Mouse (Mus musculus) lung, postnatal 0 days (tissue): ENCODE measurements around the gene Sltm. TPM values are rescaled to one million over a fixed set of nuclear protein-coding genes. Genes with fewer than 3 reads are reported as not detected.

Source experiments
- ATAC-seq: fragments of 200-750 bp; cut with Nextera tagmentation; 2 replicates; pipeline ENCODE4 v1.8.0; 2017; ENCODE audit warnings: moderate library complexity
- DNase-seq: peaks from one replicate; pipeline ENCODE4 v3.0.0-alpha.2; 2016; ENCODE audit warnings: low spot score
- H3K27ac ChIP-seq: fragments of 300-500 bp; sonication (generic); 2 replicates; pipeline ENCODE4 v1.5.1; 2014; ENCODE audit warnings: antibody characterized with exemption, mild to moderate bottlenecking, low read length, mixed read lengths
- H3K27me3 ChIP-seq: fragments of 300-500 bp; sonication (generic); replicated peaks from 2 replicates; pipeline ENCODE4 v1.6.1; 2014; ENCODE audit warnings: low read length, mixed read lengths; ENCODE audit not compliant: insufficient read depth
- H3K36me3 ChIP-seq: fragments of 300-500 bp; sonication (generic); 2 replicates; pipeline ENCODE4 v1.6.1; 2014; ENCODE audit warnings: low read length, mixed read lengths; ENCODE audit not compliant: insufficient read depth
- H3K4me1 ChIP-seq: fragments of 300-500 bp; sonication (generic); 2 replicates; pipeline ENCODE4 v1.6.1; 2014; ENCODE audit warnings: antibody characterized with exemption, low read depth, low read length, mixed read lengths; ENCODE audit not compliant: insufficient read depth
- H3K4me2 ChIP-seq: fragments of 300-500 bp; sonication (generic); replicated peaks from 2 replicates; pipeline ENCODE4 v1.6.1; 2014; ENCODE audit warnings: low read depth, mild to moderate bottlenecking, low read length, moderate library complexity, mixed read lengths
- H3K4me3 ChIP-seq: fragments of 300-500 bp; sonication (generic); 2 replicates; pipeline ENCODE4 v1.5.1; 2014; ENCODE audit warnings: low read depth, low read length
- H3K9ac ChIP-seq: fragments of 300-500 bp; sonication (generic); replicated peaks from 2 replicates; pipeline ENCODE4 v1.6.1; 2014; ENCODE audit warnings: low read depth, mild to moderate bottlenecking
- H3K9me3 ChIP-seq: fragments of 300-500 bp; sonication (generic); 2 replicates; pipeline ENCODE4 v1.6.1; 2016; ENCODE audit warnings: low read length, mixed read lengths
- CTCF ChIP-seq: IDR thresholded peaks from 2 replicates; pipeline ENCODE4 v1.5.1; 2016; ENCODE audit warnings: antibody characterized with exemption, mild to moderate bottlenecking
- EP300 ChIP-seq: IDR thresholded peaks from 2 replicates; pipeline ENCODE4 v1.6.1; 2016; ENCODE audit warnings: antibody characterized with exemption, mild to moderate bottlenecking, control low read depth
- WGBS: fragments of 180-500 bp; shearing (Covaris S2); extraction: QIAGEN DNeasy Blood & Tissue Kit; methylation state at CpG from one replicate; pipeline ENCODE4 v1.1.7; 2014; 5-methylcytosine and 5-hydroxymethylcytosine counted together
- polyA plus RNA-seq: library from polyadenylated mRNA; unstranded; fragments of >200 nt; fragmentation: Nextera tagmentation; extraction: Ambion mirVana; gene quantifications from 2 replicates; pipeline ENCODE4 v1.2.1, GENCODE M21; 2015

Gene Sltm
- polyA plus RNA-seq = 28.1 and 28.6 TPM in 2 replicates

DNA sequence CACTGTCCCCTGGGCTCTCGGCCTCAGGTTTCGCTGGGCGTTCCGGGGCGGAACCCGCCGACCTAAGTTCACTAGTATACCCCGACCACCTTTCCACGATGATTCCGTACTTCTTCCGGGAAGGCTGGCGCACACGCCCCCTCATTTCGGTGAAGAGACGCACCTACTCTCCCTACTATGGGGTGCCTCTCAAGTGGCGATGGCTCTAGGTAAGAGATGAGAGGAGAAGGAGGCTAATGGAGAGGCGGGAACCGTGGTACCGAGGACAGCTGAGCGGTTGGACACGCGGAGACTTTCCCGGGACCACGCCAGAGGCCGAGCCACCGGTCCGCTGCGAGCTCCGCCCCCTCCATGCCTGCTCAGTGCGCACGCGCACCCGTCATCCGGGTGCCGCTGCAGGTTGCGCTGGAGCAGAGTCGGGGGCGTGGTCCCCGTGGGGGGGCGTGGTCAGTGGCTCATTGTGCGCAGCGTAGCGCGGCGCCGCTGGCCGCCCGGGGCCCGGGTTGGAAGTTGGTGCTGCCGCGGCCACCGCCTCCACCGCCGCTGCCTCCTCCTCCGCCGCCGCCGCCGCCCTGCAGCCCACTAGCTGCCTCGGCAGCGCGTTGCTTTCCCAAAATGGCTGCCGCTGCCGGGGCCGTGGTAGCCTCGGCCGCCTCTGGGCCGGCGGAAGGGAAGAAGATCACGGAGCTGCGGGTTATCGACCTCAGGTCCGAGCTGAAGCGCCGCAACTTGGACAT lies at the start of gene Sltm:
Sltm (plus strand) TSS at position 450 of the 737 bp plus-strand sequence.
- Histone ChIP-seq H3K9me3 (no peaks in the 10 kb centered on the region), H3K36me3 (no peaks in the 10 kb centered on the region), H3K27ac (peak within 1 kb of the TSS; percentile 98), H3K4me1 (peaks cover 3% of the 10 kb centered on the region; the same call in 1 of the 2 replicates), H3K4me2 (peak within 1 kb of the TSS; percentile 83), H3K9ac (peak within 1 kb of the TSS; percentile 88), H3K4me3 (peak within 1 kb of the TSS; percentile 84), H3K27me3 (no peaks in the 10 kb centered on the region)
- 3% methylated on average over 72 of the region's 75 CpGs for WGBS
- DNase-seq (peak; percentile 98), ATAC-seq (peak; percentile 97)
- TF ChIP-seq EP300 (no peak), CTCF (no peak)

DNA sequence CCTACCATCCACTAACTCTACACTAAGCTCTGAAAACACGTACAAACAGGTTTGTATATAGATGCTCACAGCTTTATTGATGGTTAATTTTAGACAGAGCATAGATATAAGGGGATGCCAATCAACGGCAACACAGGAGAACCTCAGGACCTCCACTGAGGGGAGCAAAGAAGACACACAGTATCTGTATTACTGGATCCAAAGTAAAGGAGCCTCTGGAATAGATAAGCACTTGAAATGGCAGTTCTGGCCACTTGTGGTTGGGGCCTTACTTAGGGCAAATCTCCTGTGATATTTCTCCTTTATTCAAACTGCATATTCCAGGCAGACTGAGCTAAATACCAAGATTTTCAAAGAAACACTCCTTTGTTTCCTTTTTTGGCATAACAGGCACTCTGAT lies 49.5 kb upstream of the Sltm start:
- WGBS = 90% methylated on average over 2 of the region's 2 CpGs
- Histone ChIP-seq H3K27me3 (no peaks in the 10 kb centered on the region), H3K4me1 (no peaks in the 10 kb centered on the region), H3K4me2 (no peak overlapping the region), H3K27ac (no peak overlapping the region), H3K9me3 (no peaks in the 10 kb centered on the region), H3K36me3 (no peaks in the 10 kb centered on the region), H3K9ac (no peak overlapping the region), H3K4me3 (no peak overlapping the region)
- no peak for DNase-seq
- TF ChIP-seq EP300 = no peak
- no peak for TF ChIP-seq CTCF
- no peak for ATAC-seq

DNA sequence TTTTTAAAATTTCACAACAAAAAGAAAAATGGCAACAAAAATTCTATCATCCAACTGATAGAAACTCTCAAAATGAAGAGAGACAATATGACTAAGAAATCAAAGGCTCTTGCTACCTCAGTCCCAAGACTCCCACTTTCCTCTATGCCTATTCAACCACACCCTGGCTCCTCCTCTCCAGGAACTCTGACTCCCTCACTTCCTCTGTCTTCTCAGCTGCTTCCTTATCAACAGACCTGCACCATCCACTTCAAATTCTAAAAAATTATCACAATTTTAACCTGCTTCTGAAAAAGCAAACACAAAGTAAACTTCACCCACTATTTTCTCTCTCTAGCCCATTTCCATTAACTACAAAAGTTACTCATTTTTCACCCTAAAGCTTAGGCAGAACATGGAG lies 45.6 kb upstream of the Sltm start:
- Histone ChIP-seq H3K9me3 (no peaks in the 10 kb centered on the region), H3K4me2 (no peak overlapping the region), H3K27me3 (no peaks in the 10 kb centered on the region), H3K36me3 (no peaks in the 10 kb centered on the region), H3K4me1 (no peaks in the 10 kb centered on the region), H3K27ac (no peak overlapping the region), H3K9ac (no peak overlapping the region), H3K4me3 (no peak overlapping the region)
- no peak for ATAC-seq
- DNase-seq = peak; percentile 14
- TF ChIP-seq CTCF (no peak), EP300 (no peak)

DNA sequence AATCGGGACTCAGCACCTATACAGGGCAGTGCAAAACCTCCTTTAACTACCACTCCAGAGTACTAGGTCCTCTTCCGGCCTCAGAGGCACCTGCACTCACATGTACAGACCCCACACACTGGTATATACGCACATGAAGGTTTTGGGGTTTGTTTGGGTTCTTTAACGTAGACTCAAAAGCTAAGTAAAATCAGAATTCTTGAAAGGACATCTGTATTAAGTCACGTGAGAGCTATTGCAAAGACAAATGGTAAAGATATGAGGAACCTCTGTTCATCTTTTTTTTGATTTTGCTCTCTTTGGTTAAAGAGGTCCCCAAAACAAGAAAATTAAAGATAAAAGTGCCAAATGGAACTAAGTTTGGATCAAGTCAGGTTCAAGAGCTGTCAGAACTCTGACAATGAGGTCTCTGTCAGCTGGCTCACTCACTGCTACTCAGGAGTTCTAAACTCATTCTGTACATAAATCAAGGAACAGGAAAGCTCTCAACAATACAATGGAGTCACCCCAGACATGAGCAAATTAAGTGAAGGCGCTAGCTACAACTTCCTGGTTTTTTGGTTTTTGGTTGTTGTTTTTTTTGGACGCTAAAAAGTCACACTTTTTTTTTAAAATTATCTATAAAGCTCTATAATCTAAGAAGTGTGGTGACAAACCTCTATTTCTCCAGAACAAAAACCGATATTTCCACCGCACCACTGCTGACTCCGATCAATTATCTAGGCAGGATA lies 40.1 kb upstream of the Sltm start:
- no peak for ATAC-seq
- H3K9me3 ChIP-seq = no peaks in the 10 kb centered on the region
- peak; percentile 44 for DNase-seq
- H3K27me3 ChIP-seq = no peaks in the 10 kb centered on the region
- H3K9ac ChIP-seq = peak overlapping the region; percentile 94
- H3K4me2 ChIP-seq = peak overlapping the region; percentile 56
- TF ChIP-seq EP300 (no peak), CTCF (no peak)
- 26% methylated on average over 10 of the region's 10 CpGs for WGBS
- H3K4me1 ChIP-seq = no peaks in the 10 kb centered on the region
- H3K36me3 ChIP-seq = no peaks in the 10 kb centered on the region
- H3K27ac ChIP-seq = peak overlapping the region; percentile 98
- H3K4me3 ChIP-seq = peak overlapping the region; percentile 96

DNA sequence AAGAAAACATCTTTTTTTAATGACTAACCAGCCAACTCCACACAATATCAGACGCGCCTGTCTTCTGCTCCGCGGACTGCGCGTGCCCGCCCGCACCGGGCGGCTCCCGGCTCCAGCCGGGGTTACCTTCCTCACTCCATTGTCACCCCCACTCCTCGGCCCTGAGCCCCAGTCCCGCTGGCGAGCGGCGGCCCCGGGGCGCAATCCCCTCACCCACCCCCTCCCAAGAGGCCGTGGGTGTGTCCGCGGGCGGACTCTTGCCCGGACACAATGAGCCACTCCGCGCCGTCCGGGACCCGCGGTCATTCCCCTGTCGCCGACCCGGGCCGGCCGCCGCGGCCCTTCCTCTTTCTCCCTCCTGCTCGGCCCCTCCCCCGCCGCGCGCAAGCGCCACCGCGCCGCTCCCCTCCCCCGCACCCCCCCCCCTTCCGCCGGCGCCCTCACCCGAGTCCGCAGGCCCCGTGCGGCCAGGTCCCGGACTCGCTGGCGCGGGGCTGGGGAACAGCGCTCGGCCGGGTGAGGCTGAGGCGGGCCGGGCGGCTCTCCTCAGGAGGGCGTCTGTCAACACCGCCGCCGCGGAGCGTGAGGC lies 39.4 kb upstream of the Sltm start:
- Histone ChIP-seq H3K4me1 (no peaks in the 10 kb centered on the region), H3K4me3 (peak overlapping the region; percentile 96), H3K4me2 (peak overlapping the region; percentile 56), H3K36me3 (no peaks in the 10 kb centered on the region), H3K27me3 (no peaks in the 10 kb centered on the region), H3K27ac (peak overlapping the region; percentile 98), H3K9me3 (no peaks in the 10 kb centered on the region), H3K9ac (peak overlapping the region; percentile 94)
- TF ChIP-seq EP300 = no peak
- ATAC-seq (peak; percentile 89), DNase-seq (peak; percentile 77)
- 2% methylated on average over 36 of the region's 70 CpGs for WGBS

DNA sequence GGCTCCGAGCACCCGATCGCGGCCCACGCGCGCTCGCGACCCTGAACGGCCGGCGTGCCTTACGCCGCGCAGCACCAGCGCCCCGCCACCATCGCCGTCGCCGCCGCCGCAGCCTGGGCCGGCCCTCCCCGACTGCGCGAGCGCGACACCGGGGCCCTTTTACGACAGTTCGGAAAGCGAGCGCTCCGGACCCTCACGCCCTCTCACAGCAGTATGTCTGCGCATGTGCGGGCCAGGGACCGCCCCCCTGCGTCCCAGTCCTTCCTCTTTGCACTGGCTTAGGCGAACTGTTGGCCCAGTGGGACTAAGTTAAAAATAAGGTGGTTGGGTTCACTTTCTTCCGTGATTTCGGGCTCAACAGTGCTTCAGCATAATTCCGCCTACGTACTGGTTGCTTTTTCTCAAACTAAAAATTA lies 38.9 kb upstream of the Sltm start, which contains the start of gene Rnf111:
Rnf111 (minus strand) TSS at position 100 of the 416 bp plus-strand sequence.
- ATAC-seq = peak; percentile 97

More for the DNA sequence above, 38.9 kb upstream of the Sltm start, which contains the start of gene Rnf111:
- H3K27ac ChIP-seq = peak within 1 kb of the TSS; percentile 98
- TF ChIP-seq EP300 = no peak; the same call in 1 of the 2 replicates
- TF ChIP-seq CTCF = no peak; the same call in 1 of the 2 replicates
- no peaks in the 10 kb centered on the region for H3K27me3 ChIP-seq
- no peaks in the 10 kb centered on the region for H3K36me3 ChIP-seq
- WGBS = under 1% methylated on average over 45 of the region's 45 CpGs
- DNase-seq = peak; percentile 98
- H3K4me1 ChIP-seq = no peaks in the 10 kb centered on the region
- peak within 1 kb of the TSS; percentile 56 for H3K4me2 ChIP-seq
- H3K9me3 ChIP-seq = no peaks in the 10 kb centered on the region
- peak within 1 kb of the TSS; percentile 94 for H3K9ac ChIP-seq
- H3K4me3 ChIP-seq = peak within 1 kb of the TSS; percentile 96
